Mouse (Mus musculus) forebrain, embryonic 16.5 days (tissue): ENCODE measurements around the gene Prkra. TPM values are rescaled to one million over a fixed set of nuclear protein-coding genes. Genes with fewer than 3 reads are reported as not detected.

Experiments
- ATAC-seq: fragments of 200-750 bp; cut with Nextera tagmentation; 2 replicates; pipeline ENCODE4 v1.8.0; 2017; ENCODE audit warnings: mild to moderate bottlenecking, moderate library complexity
- H3K27ac ChIP-seq: fragments of 300-500 bp; sonication (generic); 2 replicates; pipeline ENCODE4 v1.5.1; 2014; ENCODE audit warnings: low read length, control low read depth
- H3K27me3 ChIP-seq: fragments of 300-500 bp; sonication (generic); replicated peaks from 2 replicates; pipeline ENCODE4 v1.6.1; 2014; ENCODE audit warnings: low read length; ENCODE audit not compliant: control insufficient read depth, insufficient read depth
- H3K36me3 ChIP-seq: fragments of 300-500 bp; sonication (generic); 2 replicates; pipeline ENCODE4 v1.6.1; 2014; ENCODE audit not compliant: control insufficient read depth, insufficient read depth
- H3K4me1 ChIP-seq: fragments of 300-500 bp; sonication (generic); replicated peaks from 2 replicates; pipeline ENCODE4 v1.6.1; 2014; ENCODE audit warnings: low read length; ENCODE audit not compliant: control insufficient read depth, insufficient read depth
- H3K4me2 ChIP-seq: fragments of 300-500 bp; sonication (generic); 2 replicates; pipeline ENCODE4 v1.6.1; 2014; ENCODE audit warnings: mild to moderate bottlenecking, low read length, control low read depth
- H3K4me3 ChIP-seq: fragments of 300-500 bp; sonication (generic); replicated peaks from 2 replicates; pipeline ENCODE4 v1.5.1; 2014; ENCODE audit warnings: mild to moderate bottlenecking, low read length, control low read depth
- H3K9ac ChIP-seq: fragments of 300-500 bp; sonication (generic); replicated peaks from 2 replicates; pipeline ENCODE4 v1.6.1; 2014; ENCODE audit warnings: low read depth, low read length, control low read depth
- H3K9me3 ChIP-seq: fragments of 300-500 bp; sonication (generic); 2 replicates; pipeline ENCODE4 v1.6.1; 2016; ENCODE audit warnings: low read length; ENCODE audit not compliant: control insufficient read depth
- WGBS: fragments of 180-500 bp; shearing (Covaris S2); extraction: QIAGEN DNeasy Blood & Tissue Kit; methylation state at CpG from one replicate; pipeline ENCODE4 v1.1.7; 2014; 5-methylcytosine and 5-hydroxymethylcytosine counted together
- polyA plus RNA-seq: library from polyadenylated mRNA; unstranded; fragments of >200 nt; fragmentation: Nextera tagmentation; extraction: Ambion mirVana; gene quantifications from 2 replicates; pipeline ENCODE4 v1.2.1, GENCODE M21; 2015

Prkra gene
- polyA plus RNA-seq, 1 experiment from 2014 or later, result 99.7 TPM

GRCm38 (mm10) chr2:76599214-76599613, 48.6 kb downstream of the Prkra start:
- Histone ChIP-seq H3K9me3 (no peaks in the 10 kb centered on the region), H3K4me1 (no peaks in the 10 kb centered on the region), H3K4me3 (no peak overlapping the region), H3K36me3 (no peaks in the 10 kb centered on the region), H3K4me2 (no peak overlapping the region), H3K27me3 (no peaks in the 10 kb centered on the region), H3K27ac (no peak overlapping the region), H3K9ac (no peak overlapping the region)
- ATAC-seq, result no peak
- 56% methylated on average over 5 of the region's 5 CpGs for WGBS

- ATAC-seq, result no peak
- 88% methylated on average over 11 of the region's 11 CpGs for WGBS
These were observed 50.3 kb downstream of the Prkra start for GRCm38 (mm10) chr2:76597521-76597920.

DNA sequence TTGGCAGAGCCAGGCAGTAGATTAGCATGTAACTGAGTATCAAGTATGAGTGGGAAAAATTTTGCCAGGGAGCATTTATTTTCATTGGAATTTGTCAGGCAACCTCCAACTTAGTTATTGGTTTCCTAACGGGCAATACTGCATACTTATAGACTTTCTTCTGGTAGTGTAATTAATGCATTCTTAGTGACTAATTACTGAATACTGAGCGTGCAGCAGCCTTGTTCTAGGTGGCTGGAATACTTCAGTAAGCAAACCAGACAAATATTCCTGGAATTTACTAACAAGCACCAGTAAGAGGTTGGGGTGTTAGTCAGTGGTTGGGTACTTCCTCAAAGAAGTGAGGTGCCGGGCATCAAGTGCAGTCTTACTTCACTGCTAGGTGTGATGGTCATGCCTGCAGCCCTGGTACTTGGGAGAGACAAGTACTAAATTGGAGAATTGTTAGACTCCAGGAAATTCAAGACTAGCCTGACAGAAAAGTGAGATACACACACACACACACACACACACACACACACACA, 55.4 kb downstream of the Prkra start:
- 34% methylated on average over 3 of the region's 3 CpGs for WGBS

More at GRCm38 (mm10) chr2:76597521-76597920, 50.3 kb downstream of the Prkra start:
- H3K4me2 ChIP-seq, result no peak overlapping the region
- H3K27me3 ChIP-seq, result no peaks in the 10 kb centered on the region
- no peak overlapping the region for H3K27ac ChIP-seq
- no peaks in the 10 kb centered on the region for H3K36me3 ChIP-seq
- H3K9me3 ChIP-seq, result no peaks in the 10 kb centered on the region
- no peak overlapping the region for H3K4me3 ChIP-seq
- H3K4me1 ChIP-seq, result no peaks in the 10 kb centered on the region
- no peak overlapping the region for H3K9ac ChIP-seq

DNA sequence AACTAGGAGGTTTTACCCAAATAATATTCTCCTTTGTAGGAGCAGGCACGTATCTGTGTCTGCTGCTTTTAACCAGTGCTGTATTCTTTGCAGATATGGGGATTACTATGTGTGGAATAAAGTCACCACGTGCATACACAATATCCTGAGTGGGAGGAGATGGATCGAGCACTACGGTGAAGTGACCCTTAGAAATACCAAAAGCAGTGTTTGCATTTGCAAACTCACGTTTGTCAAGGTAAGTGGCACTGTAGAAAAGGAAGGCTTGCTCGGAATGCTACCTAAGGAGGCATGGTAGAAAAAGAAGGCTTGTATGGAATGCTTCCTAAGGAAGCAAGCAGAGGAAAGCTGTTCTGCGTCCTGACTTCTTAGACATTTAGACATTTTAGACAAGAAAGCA, 57.6 kb downstream of the Prkra start:
- H3K4me3 ChIP-seq, result no peak overlapping the region
- no peak overlapping the region for H3K27ac ChIP-seq
- no peak overlapping the region for H3K4me2 ChIP-seq
- ATAC-seq, result no peak
- no peak overlapping the region for H3K9ac ChIP-seq
- no peaks in the 10 kb centered on the region for H3K4me1 ChIP-seq
- no peaks in the 10 kb centered on the region for H3K27me3 ChIP-seq
- H3K9me3 ChIP-seq, result no peaks in the 10 kb centered on the region
- 93% methylated on average over 7 of the region's 7 CpGs for WGBS
- H3K36me3 ChIP-seq, result peaks cover 6% of the 10 kb centered on the region

More for the DNA sequence above, 55.4 kb downstream of the Prkra start:
- Histone ChIP-seq H3K4me1 (no peaks in the 10 kb centered on the region), H3K27me3 (no peaks in the 10 kb centered on the region), H3K9me3 (no peaks in the 10 kb centered on the region), H3K27ac (no peak overlapping the region), H3K9ac (no peak overlapping the region), H3K36me3 (peaks cover 3% of the 10 kb centered on the region; the same call in 1 of the 2 replicates), H3K4me3 (no peak overlapping the region), H3K4me2 (no peak overlapping the region)
- ATAC-seq, result no peak

GRCm38 (mm10) chr2:76586906-76587305, 60.9 kb downstream of the Prkra start:
- Histone ChIP-seq H3K9ac (no peak overlapping the region), H3K4me1 (no peaks in the 10 kb centered on the region), H3K4me3 (no peak overlapping the region), H3K9me3 (no peaks in the 10 kb centered on the region), H3K4me2 (no peak overlapping the region), H3K27me3 (no peaks in the 10 kb centered on the region), H3K36me3 (peaks cover 11% of the 10 kb centered on the region), H3K27ac (no peak overlapping the region)
- WGBS, result 82% methylated on average over 10 of the region's 10 CpGs
- no peak for ATAC-seq

DNA sequence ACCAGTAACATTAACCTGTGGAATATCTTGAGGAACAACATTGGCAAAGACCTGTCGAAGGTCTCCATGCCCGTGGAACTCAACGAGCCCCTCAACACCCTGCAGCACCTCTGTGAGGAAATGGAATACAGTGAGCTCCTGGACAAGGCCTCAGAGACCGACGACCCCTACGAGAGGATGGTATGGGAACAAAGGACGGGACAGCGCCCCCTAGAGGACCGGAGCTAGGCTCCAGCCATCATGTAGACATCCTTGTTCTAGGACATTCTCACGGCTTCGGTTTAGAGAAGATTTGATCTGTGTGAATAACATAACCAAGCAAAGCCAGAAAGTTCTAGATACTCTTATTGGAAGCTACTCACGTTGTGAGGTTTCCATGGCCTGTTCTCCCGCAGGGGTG, 62.7 kb downstream of the Prkra start:
- Histone ChIP-seq H3K4me2 (no peak overlapping the region), H3K27me3 (no peaks in the 10 kb centered on the region), H3K4me1 (no peaks in the 10 kb centered on the region), H3K36me3 (peaks cover 8% of the 10 kb centered on the region), H3K9me3 (no peaks in the 10 kb centered on the region), H3K4me3 (no peak overlapping the region), H3K9ac (no peak overlapping the region), H3K27ac (no peak overlapping the region)
- ATAC-seq, result no peak
- 95% methylated on average over 13 of the region's 13 CpGs for WGBS

Other genes starting within 250 kb of the Prkra start
- gene Osbpl6, start 241.5 kb downstream of the Prkra start, polyA plus RNA-seq, result 23.5 and 28.0 TPM in 2 replicates
- gene Pjvk, start 461 bp upstream of the Prkra start, polyA plus RNA-seq, result 0.53 and 0.80 TPM in 2 replicates
- 12.4 and 15.9 TPM in 2 replicates for gene Fkbp7, start 25.1 kb upstream of the Prkra start, polyA plus RNA-seq
- gene Plekha3, start 27.3 kb upstream of the Prkra start, polyA plus RNA-seq, result 6.8 and 9.5 TPM in 2 replicates